Mouse (Mus musculus) spleen, adult 2 months (tissue): Measurements from ENCODE around the gene Arhgef7.

Experiments used
- CTCF ChIP-seq: fragments of 200-500 bp; IDR thresholded peaks from 2 replicates; pipeline ENCODE4 v1.5.1; 2011; ENCODE audit warnings: mild to moderate bottlenecking, inconsistent platforms; ENCODE audit not compliant: insufficient read depth, insufficient read length, insufficient replicate concordance; ENCODE audit errors: extremely low read depth
- POLR2A ChIP-seq: fragments of 200-500 bp; IDR thresholded peaks from 2 replicates; pipeline ENCODE4 v1.6.1; 2011; ENCODE audit warnings: low read depth, low read length, inconsistent platforms

DNA sequence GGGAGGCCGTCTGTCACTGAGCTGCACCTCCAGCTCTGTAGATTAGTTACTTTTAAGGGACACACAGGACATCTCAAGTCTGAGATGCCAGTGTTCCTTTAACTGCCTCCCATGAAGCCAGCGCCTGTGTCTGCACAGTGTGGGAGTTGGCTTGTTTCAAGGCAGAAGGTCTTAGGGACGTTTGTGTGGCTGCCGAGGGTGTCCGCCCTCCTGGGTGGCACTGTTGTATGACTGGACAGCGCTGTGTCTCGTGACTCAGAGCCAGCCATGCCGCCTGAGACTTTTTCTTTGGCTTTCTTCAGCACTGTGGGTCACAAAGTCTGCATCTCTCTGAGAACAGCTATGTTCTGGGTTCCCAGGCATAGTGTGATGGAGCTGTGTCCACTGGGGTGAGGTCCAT lies 69.6 kb downstream of the Arhgef7 start:
- TF ChIP-seq POLR2A (no peak), CTCF (no peak)
